Mouse (Mus musculus): ENCODE results near the gene Nub1.

The Nub1 gene

GRCm38 (mm10) chr5:24741172-24741885 lies 56.0 kb downstream of the Nub1 start:
- DNase-seq (ENCODE audit: low spot score), result no peak

- DNase-seq (ENCODE audit: low spot score), result no peak
These were observed 58.6 kb downstream of the Nub1 start for GRCm38 (mm10) chr5:24743956-24744355.

- DNase-seq (ENCODE audit: low spot score), result no peak
These were observed 62.2 kb downstream of the Nub1 start for GRCm38 (mm10) chr5:24747533-24747932.

- DNase-seq (ENCODE audit: low spot score), result no peak
These were observed 64.4 kb downstream of the Nub1 start for GRCm38 (mm10) chr5:24749731-24750130.

GRCm38 (mm10) chr5:24750321-24751304 lies 65.3 kb downstream of the Nub1 start:
- peak; percentile 84 for DNase-seq (ENCODE audit: low spot score)

GRCm38 (mm10) chr5:24751305-24752174 lies 66.2 kb downstream of the Nub1 start:
- no peak for DNase-seq (ENCODE audit: low spot score)

GRCm38 (mm10) chr5:24752175-24752498 lies 66.8 kb downstream of the Nub1 start:
- DNase-seq (ENCODE audit: low spot score), result no peak

GRCm38 (mm10) chr5:24756931-24757330 lies 71.6 kb downstream of the Nub1 start:
- no peak for DNase-seq (ENCODE audit: low spot score)

GRCm38 (mm10) chr5:24757816-24758215 lies 72.5 kb downstream of the Nub1 start, which contains the start of gene Crygn:
TSS of gene Crygn (minus strand) at chr5:24758008.
- DNase-seq (ENCODE audit: low spot score), result no peak

All from ovary, postnatal 10 days (tissue).